Mouse (Mus musculus) liver, embryonic 11.5 days (tissue): ENCODE measurements at regions not wholly inside any gene's neighbourhood (a gene's known extent, or its start where the extent isn't known, plus 50 kb on each side); places are given as distances from the start of the nearest gene placed in this dataset.
"Not testable (repeated sequence)": the region's sequence is repeated elsewhere in the genome, so short reads cannot be mapped to it uniquely, and the experiment has no call there.

Experiments
- ATAC-seq: fragments of 200-750 bp; cut with Nextera tagmentation; replicated peaks from 2 replicates; pipeline ENCODE4 v1.8.0; 2017; ENCODE audit warnings: moderate number of reproducible peaks, mild to moderate bottlenecking, moderate TSS enrichment, moderate library complexity; ENCODE audit not compliant: low FRiP score
- DNase-seq: peaks from one replicate; pipeline ENCODE4 v3.0.0-alpha.2; 2017; ENCODE audit warnings: low spot score
- H3K27ac ChIP-seq: fragments of 300-500 bp; sonication (generic); 2 replicates; pipeline ENCODE4 v1.5.1; 2014; ENCODE audit warnings: mild to moderate bottlenecking, low read depth, low read length, control low read depth
- H3K27me3 ChIP-seq: fragments of 300-500 bp; sonication (generic); replicated peaks from 2 replicates; pipeline ENCODE4 v1.6.1; 2014; ENCODE audit warnings: low read length, mixed read lengths; ENCODE audit not compliant: control insufficient read depth, insufficient read depth
- H3K36me3 ChIP-seq: fragments of 300-500 bp; sonication (generic); 2 replicates; pipeline ENCODE4 v1.6.1; 2014; ENCODE audit warnings: mild to moderate bottlenecking, low read length, moderate library complexity, mixed read lengths; ENCODE audit not compliant: control insufficient read depth, insufficient read depth
- H3K4me1 ChIP-seq: fragments of 300-500 bp; sonication (generic); replicated peaks from 2 replicates; pipeline ENCODE4 v1.6.1; 2014; ENCODE audit warnings: low read length, mixed read lengths; ENCODE audit not compliant: control insufficient read depth, insufficient read depth
- H3K4me2 ChIP-seq: fragments of 300-500 bp; sonication (generic); 2 replicates; pipeline ENCODE4 v1.6.1; 2014; ENCODE audit warnings: mild to moderate bottlenecking, control low read depth, moderate library complexity
- H3K4me3 ChIP-seq: fragments of 300-500 bp; sonication (generic); 2 replicates; pipeline ENCODE4 v1.5.1; 2014; ENCODE audit warnings: low read depth, low read length, control low read depth
- H3K9ac ChIP-seq: fragments of 300-500 bp; sonication (generic); 2 replicates; pipeline ENCODE4 v1.6.1; 2014; ENCODE audit warnings: low read depth, low read length, control low read depth
- H3K9me3 ChIP-seq: fragments of 300-500 bp; sonication (generic); 2 replicates; pipeline ENCODE4 v1.6.1; 2016; ENCODE audit warnings: low read length, inconsistent platforms, mixed read lengths; ENCODE audit not compliant: control insufficient read depth
- WGBS: fragments of 180-500 bp; shearing (Covaris S2); extraction: QIAGEN DNeasy Blood & Tissue Kit; methylation state at CpG from one replicate; pipeline ENCODE4 v1.1.7; 2014; 5-methylcytosine and 5-hydroxymethylcytosine counted together

DNA sequence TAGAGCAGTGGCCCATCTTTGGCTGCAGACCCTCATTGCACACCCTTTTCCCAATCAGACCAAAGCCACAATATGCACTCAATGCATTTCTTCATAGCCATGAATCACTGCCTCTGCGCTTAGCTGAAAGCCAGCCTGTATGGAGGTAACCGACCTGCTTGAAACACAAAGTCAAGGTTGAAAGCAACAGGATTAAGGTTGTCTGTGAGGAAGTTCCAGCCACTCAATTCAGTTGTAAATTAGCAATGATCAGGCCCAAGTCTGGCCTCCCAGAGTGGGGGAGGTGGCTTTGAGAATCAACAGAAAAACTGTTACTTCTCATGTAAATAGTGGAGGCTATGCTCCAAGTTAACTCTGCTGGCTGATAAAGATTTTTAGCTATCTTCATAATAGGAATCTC is 1008.9 kb downstream of the 4930447A16Rik start:
- H3K4me2 ChIP-seq, H3K4me1 ChIP-seq, H3K4me3 ChIP-seq, H3K9me3 ChIP-seq, H3K27me3 ChIP-seq, H3K9ac ChIP-seq, DNase-seq, H3K36me3 ChIP-seq, ATAC-seq, H3K27ac ChIP-seq: not testable (repeated sequence)
- WGBS = 91% methylated on average over 2 of the region's 2 CpGs
